Mouse (Mus musculus): Measurements from ENCODE around the gene Sox13. TPM values are rescaled to one million over a fixed set of nuclear protein-coding genes. Genes with fewer than 3 reads are reported as not detected.
A peak's percentile ranks its signal among the peaks of the same experiment; 100 is the strongest.

The Sox13 gene
- polyA plus RNA-seq, 1 experiment from 2014 or later = 4.1 TPM

DNA sequence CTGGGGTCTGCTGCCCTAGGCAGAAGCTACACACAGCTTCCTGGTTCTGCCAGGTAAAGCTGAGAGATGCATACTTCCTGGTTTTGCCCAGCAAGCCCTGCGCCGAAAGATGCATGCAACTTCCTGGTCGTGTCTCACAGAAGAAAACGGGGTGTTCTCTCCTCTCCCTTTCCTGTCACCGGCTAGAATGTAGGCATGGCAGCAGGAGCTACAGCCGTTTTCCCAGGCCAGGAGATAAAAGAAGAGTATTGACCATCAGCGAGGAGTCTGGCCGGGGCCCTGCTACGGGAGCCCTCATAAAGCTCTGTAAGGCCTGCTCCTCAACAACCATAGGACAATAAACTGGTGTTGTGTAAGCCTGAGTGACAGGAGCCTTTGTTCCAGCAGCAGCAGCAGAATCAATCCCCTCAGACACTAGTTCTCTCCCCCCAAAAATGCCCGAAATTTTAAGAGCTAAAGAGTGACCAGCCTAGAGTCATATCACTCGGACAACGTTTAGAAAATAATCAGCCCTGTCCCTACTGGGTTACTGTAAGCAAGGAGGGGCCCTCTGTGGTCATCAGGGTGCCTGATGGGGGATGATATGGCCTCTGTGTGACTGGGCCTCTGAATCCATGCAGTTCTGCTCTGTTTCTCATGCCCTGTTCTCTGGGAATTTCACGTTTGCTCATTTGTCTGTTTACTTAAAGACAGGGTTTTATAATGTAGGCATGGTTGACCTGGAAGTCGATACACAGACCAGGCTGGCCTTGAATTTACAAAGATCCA, 13.9 kb upstream of the Sox13 start:
- no peak overlapping the region for H3K4me2 ChIP-seq
- ATAC-seq (replicated peaks; ENCODE audit: low FRiP score) (no peak), DNase-seq (ENCODE audit: low spot score) (no peak)
- no peak overlapping the region for H3K27ac ChIP-seq (ENCODE audit: low read depth, low read length)
- H3K9ac ChIP-seq (ENCODE audit: low read depth, low read length) = no peak overlapping the region
- H3K36me3 ChIP-seq (ENCODE audit: control insufficient read depth, insufficient read depth, low read length) = no peaks in the 10 kb centered on the region
- no peaks in the 10 kb centered on the region for H3K27me3 ChIP-seq (replicated peaks; ENCODE audit: control insufficient read depth, insufficient read depth, low read length)
- 51% methylated on average over 14 of the region's 14 CpGs for WGBS
- no peak overlapping the region for H3K4me3 ChIP-seq (ENCODE audit: low read depth, low read length)
- no peaks in the 10 kb centered on the region for H3K9me3 ChIP-seq (ENCODE audit: control insufficient read depth, low read length)
- H3K4me1 ChIP-seq (replicated peaks; ENCODE audit: control insufficient read depth, insufficient read depth, low read length) = peaks cover 3% of the 10 kb centered on the region; the same call in 1 of the 2 replicates

DNA sequence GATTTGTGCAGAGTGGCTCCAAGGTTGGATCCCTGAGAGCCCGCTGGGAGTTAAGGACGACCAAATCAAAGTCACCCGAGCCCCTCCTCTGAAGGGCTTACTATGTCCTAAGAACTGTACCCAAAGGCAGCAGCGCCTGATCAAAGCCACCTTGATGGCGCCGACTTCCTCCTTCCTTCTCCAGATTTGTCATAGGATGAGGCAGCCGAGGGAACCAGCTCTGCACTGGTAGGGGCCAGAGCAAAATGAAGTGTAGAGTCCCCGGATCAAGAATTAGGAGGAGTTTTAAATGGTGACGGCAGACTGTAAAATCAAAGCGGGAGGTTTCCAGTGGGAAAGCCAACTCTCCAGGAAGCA, 10.6 kb upstream of the Sox13 start:
- ATAC-seq (replicated peaks; ENCODE audit: low FRiP score) (no peak), DNase-seq (ENCODE audit: low spot score) (no peak)
- H3K27me3 ChIP-seq (replicated peaks; ENCODE audit: control insufficient read depth, insufficient read depth, low read length) = no peaks in the 10 kb centered on the region
- no peak overlapping the region for H3K27ac ChIP-seq (ENCODE audit: low read depth, low read length)
- peak overlapping the region; percentile 21 for H3K4me2 ChIP-seq
- peak overlapping the region; percentile 2; the same call in 1 of the 2 replicates for H3K4me3 ChIP-seq (ENCODE audit: low read depth, low read length)
- H3K36me3 ChIP-seq (ENCODE audit: control insufficient read depth, insufficient read depth, low read length) = no peaks in the 10 kb centered on the region
- no peak overlapping the region for H3K9ac ChIP-seq (ENCODE audit: low read depth, low read length)
- 28% methylated on average over 10 of the region's 10 CpGs for WGBS
- peaks cover under 1% of the 10 kb centered on the region; the same call in 1 of the 2 replicates for H3K9me3 ChIP-seq (ENCODE audit: control insufficient read depth, low read length)
- H3K4me1 ChIP-seq (replicated peaks; ENCODE audit: control insufficient read depth, insufficient read depth, low read length) = peaks cover 6% of the 10 kb centered on the region; the same call in 1 of the 2 replicates

DNA sequence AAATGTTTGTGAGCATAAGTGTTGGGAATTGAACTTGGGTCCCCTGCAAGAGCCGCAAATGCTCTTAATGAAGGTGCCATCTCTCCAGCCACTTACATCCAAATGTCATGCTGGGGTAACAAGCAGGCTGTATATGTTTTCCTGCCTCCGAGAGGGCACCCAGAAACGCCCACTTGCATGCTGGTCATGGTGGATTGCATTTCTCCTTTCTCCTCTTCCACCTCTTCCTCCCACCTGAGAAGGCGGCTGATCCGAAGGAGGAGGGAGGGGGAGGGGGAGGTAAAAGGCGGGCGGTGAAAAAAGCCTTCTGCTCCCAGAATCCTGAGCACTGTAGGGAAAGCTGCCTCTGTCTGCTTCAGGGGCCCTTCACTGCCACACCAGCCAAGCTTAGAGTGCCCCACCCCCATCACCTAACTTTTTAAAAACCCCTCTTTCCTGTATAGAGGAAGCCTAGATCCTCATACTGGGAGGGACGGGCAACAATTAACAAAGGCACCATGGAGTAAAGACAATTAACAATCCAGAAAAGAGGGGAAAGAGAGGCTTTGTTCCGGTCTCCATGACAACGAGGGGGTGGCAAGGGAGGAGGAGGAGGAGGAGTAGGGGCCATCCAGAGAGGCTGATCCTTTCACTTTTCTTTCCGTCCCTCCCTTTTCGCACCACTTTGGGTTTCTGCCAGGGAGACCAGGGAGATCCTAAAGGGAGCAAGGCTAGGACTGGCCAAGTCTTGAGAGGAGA, 10.0 kb upstream of the Sox13 start:
- Histone ChIP-seq H3K4me3 (ENCODE audit: low read depth, low read length) (peak overlapping the region; percentile 2; the same call in 1 of the 2 replicates), H3K27me3 (replicated peaks; ENCODE audit: control insufficient read depth, insufficient read depth, low read length) (no peaks in the 10 kb centered on the region), H3K9ac (ENCODE audit: low read depth, low read length) (0 out of 2 replicates have a peak overlapping the region, but pooled peaks have one; percentile 11), H3K9me3 (ENCODE audit: control insufficient read depth, low read length) (peaks cover 3% of the 10 kb centered on the region; the same call in 1 of the 2 replicates), H3K36me3 (ENCODE audit: control insufficient read depth, insufficient read depth, low read length) (no peaks in the 10 kb centered on the region), H3K27ac (ENCODE audit: low read depth, low read length) (no peak overlapping the region), H3K4me1 (replicated peaks; ENCODE audit: control insufficient read depth, insufficient read depth, low read length) (peaks cover 6% of the 10 kb centered on the region; the same call in 1 of the 2 replicates), H3K4me2 (peak overlapping the region; percentile 21)
- 18% methylated on average over 12 of the region's 12 CpGs for WGBS
- ATAC-seq (replicated peaks; ENCODE audit: low FRiP score) (no peak), DNase-seq (ENCODE audit: low spot score) (no peak)

DNA sequence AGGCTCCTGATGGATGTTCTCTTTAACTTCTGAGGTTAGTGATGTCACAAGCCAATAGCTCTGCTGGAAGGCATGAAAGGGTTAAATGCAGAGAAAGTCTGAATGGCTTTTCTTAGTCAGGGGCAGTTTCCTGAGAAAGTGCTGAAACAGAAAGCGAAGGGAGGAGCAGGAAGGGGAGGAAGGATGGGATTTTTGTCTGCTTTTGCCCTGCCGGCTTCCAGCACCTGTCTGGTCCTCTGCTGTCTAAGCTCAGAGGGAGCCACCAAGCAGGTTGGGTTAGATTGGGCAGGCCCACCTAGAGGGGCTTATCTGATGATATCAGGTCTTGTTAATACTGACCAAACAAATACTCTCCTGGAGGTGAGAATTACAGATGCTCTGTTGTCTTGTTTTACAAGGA, 8.4 kb upstream of the Sox13 start:
- H3K9me3 ChIP-seq (ENCODE audit: control insufficient read depth, low read length) = peaks cover 3% of the 10 kb centered on the region; the same call in 1 of the 2 replicates
- 33% methylated on average over 2 of the region's 2 CpGs for WGBS
- H3K4me1 ChIP-seq (replicated peaks; ENCODE audit: control insufficient read depth, insufficient read depth, low read length) = peaks cover 3% of the 10 kb centered on the region; the same call in 1 of the 2 replicates
- DNase-seq (ENCODE audit: low spot score) = no peak
- no peak for ATAC-seq (replicated peaks; ENCODE audit: low FRiP score)
- H3K36me3 ChIP-seq (ENCODE audit: control insufficient read depth, insufficient read depth, low read length) = no peaks in the 10 kb centered on the region
- H3K4me2 ChIP-seq = no peak overlapping the region
- H3K27ac ChIP-seq (ENCODE audit: low read depth, low read length) = no peak overlapping the region
- no peak overlapping the region for H3K9ac ChIP-seq (ENCODE audit: low read depth, low read length)
- no peak overlapping the region for H3K4me3 ChIP-seq (ENCODE audit: low read depth, low read length)
- no peaks in the 10 kb centered on the region for H3K27me3 ChIP-seq (replicated peaks; ENCODE audit: control insufficient read depth, insufficient read depth, low read length)

DNA sequence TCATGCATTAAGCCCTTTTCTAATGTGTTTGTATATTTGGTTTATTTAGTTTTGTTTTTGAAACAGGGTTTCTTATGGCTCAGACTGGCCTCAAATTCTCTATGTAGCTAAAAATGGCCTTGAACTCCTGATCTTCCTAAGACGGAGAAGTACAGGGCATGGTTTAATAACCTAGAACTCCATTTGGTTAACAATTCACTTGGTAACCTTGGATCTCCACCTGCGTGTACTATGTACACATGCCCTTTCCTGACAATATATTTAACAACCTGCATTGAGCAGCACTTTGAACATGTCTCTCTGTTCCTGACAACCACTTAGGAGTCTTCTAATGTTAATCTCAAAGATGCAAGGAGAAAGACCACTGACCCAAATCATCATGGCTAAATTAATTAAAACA, 7.0 kb upstream of the Sox13 start:
- no peak for ATAC-seq (replicated peaks; ENCODE audit: low FRiP score)

DNA sequence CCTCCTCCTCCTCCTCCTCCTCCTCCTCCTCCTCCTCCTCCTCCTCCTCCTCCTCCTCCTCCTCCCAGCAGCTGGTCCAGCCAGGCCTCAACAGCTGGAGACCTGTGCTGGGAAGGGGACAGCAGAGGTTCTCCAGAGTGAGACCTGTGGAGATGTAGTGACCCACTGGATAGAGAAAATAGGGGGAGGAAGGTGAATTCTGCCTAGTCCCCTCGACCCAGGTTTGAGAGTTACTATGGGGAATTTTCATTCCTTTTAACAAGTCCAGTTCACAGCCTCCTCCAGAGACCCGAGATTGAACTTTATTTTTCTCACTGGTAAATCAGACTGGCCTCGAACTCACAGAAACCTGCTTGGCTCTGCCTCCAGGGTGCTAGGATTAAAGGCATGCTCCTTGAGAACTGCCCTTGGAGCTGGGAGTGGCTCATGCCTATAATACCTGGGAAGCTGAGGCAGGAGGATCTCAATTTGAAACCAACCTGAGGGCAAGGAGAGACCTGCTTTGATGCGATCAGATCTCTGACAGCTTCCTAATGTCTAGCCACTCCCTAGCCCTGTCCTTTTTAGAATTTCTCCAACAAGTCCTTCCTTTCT, 467 bp upstream of the Sox13 start:
- H3K27me3 ChIP-seq (replicated peaks; ENCODE audit: control insufficient read depth, insufficient read depth, low read length) = peaks cover 39% of the 10 kb centered on the region
- 52% methylated on average over 4 of the region's 4 CpGs for WGBS
- no peak overlapping the region for H3K9ac ChIP-seq (ENCODE audit: low read depth, low read length)

More for the DNA sequence above, 7.0 kb upstream of the Sox13 start:
- H3K4me3 ChIP-seq (ENCODE audit: low read depth, low read length) = no peak overlapping the region
- 82% methylated on average over 2 of the region's 2 CpGs for WGBS
- H3K9me3 ChIP-seq (ENCODE audit: control insufficient read depth, low read length) = peaks cover 3% of the 10 kb centered on the region; the same call in 1 of the 2 replicates
- DNase-seq (ENCODE audit: low spot score) = no peak
- no peak overlapping the region for H3K27ac ChIP-seq (ENCODE audit: low read depth, low read length)
- H3K4me1 ChIP-seq (replicated peaks; ENCODE audit: control insufficient read depth, insufficient read depth, low read length) = peaks cover 3% of the 10 kb centered on the region; the same call in 1 of the 2 replicates
- H3K36me3 ChIP-seq (ENCODE audit: control insufficient read depth, insufficient read depth, low read length) = no peaks in the 10 kb centered on the region
- no peaks in the 10 kb centered on the region for H3K27me3 ChIP-seq (replicated peaks; ENCODE audit: control insufficient read depth, insufficient read depth, low read length)
- H3K9ac ChIP-seq (ENCODE audit: low read depth, low read length) = no peak overlapping the region
- no peak overlapping the region for H3K4me2 ChIP-seq

DNA sequence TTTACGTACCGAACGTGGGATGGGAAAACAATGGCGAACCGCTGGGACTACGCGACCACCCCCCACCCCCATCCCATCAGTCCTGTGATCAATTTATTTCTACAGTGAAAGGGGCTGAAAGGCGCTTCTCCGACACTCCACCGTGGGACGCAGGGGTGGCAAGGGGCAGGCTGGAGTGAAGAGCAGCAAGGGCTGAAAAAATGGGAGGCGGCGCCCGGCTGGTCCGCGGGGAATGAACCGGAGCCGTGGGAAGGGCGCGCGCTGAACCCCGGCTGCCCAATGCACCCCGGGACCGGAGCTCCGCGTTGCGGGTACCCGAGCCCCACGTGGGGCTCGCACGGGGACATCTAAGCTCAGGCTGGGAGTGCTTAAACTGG, 1.0 kb downstream of the Sox13 start:
- ATAC-seq (replicated peaks; ENCODE audit: low FRiP score) = no peak
- H3K36me3 ChIP-seq (ENCODE audit: control insufficient read depth, insufficient read depth, low read length) = no peaks in the 10 kb centered on the region
- H3K4me2 ChIP-seq = peak overlapping the region; percentile 86
- under 1% methylated on average over 31 of the region's 31 CpGs for WGBS
- H3K9me3 ChIP-seq (ENCODE audit: control insufficient read depth, low read length) = no peaks in the 10 kb centered on the region
- peak overlapping the region; percentile 63 for H3K9ac ChIP-seq (ENCODE audit: low read depth, low read length)
- H3K27ac ChIP-seq (ENCODE audit: low read depth, low read length) = no peak overlapping the region
- no peak for DNase-seq (ENCODE audit: low spot score)
- peaks cover 39% of the 10 kb centered on the region for H3K27me3 ChIP-seq (replicated peaks; ENCODE audit: control insufficient read depth, insufficient read depth, low read length)
- H3K4me1 ChIP-seq (replicated peaks; ENCODE audit: control insufficient read depth, insufficient read depth, low read length) = peaks cover 6% of the 10 kb centered on the region
- H3K4me3 ChIP-seq (ENCODE audit: low read depth, low read length) = peak overlapping the region; percentile 67

More for the DNA sequence above, 467 bp upstream of the Sox13 start:
- Histone ChIP-seq H3K36me3 (ENCODE audit: control insufficient read depth, insufficient read depth, low read length) (no peaks in the 10 kb centered on the region), H3K4me3 (ENCODE audit: low read depth, low read length) (no peak overlapping the region), H3K9me3 (ENCODE audit: control insufficient read depth, low read length) (peaks cover 1% of the 10 kb centered on the region; the same call in 1 of the 2 replicates), H3K4me1 (replicated peaks; ENCODE audit: control insufficient read depth, insufficient read depth, low read length) (no peaks in the 10 kb centered on the region), H3K4me2 (no peak overlapping the region), H3K27ac (ENCODE audit: low read depth, low read length) (no peak overlapping the region)
- DNase-seq (ENCODE audit: low spot score) (no peak), ATAC-seq (replicated peaks; ENCODE audit: low FRiP score) (no peak)

DNA sequence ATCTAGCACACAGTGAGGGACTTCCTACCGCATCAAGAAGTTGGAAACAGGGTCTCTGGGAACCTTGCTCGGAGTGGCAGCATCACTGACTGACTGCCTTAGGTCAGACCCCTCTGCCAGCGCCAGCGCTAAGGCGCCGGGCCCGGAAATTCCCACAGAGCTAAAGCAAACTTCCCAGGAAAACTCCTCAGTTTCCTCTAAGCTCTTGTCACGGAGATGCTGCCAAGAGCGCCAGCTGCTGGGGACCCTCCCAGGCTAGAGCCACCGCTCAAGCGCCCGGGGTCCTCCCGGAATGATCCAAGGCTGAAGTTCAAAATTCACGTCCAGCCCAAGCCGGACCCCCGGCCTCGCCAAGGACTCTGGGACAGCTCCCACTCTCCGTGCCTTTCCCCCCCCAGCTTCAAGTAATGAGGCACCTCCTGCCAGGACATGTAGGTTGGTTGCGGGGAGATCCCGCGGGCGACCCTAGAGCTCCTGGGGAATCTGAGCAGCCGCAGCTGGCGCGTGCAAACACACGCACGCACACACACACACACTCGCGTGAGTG, 1.5 kb downstream of the Sox13 start:
- no peak for DNase-seq (ENCODE audit: low spot score)
- Histone ChIP-seq H3K4me3 (ENCODE audit: low read depth, low read length) (peak overlapping the region; percentile 67), H3K9me3 (ENCODE audit: control insufficient read depth, low read length) (no peaks in the 10 kb centered on the region), H3K36me3 (ENCODE audit: control insufficient read depth, insufficient read depth, low read length) (no peaks in the 10 kb centered on the region), H3K4me1 (replicated peaks; ENCODE audit: control insufficient read depth, insufficient read depth, low read length) (peaks cover 9% of the 10 kb centered on the region), H3K27ac (ENCODE audit: low read depth, low read length) (no peak overlapping the region; the same call in 1 of the 2 replicates), H3K9ac (ENCODE audit: low read depth, low read length) (peak overlapping the region; percentile 41), H3K27me3 (replicated peaks; ENCODE audit: control insufficient read depth, insufficient read depth, low read length) (peaks cover 39% of the 10 kb centered on the region), H3K4me2 (peak overlapping the region; percentile 86)
- 2% methylated on average over 29 of the region's 29 CpGs for WGBS
- ATAC-seq (replicated peaks; ENCODE audit: low FRiP score) = no peak

All from liver, embryonic 11.5 days (tissue).